Mouse (Mus musculus) adrenal gland, postnatal 10 days (tissue): ENCODE measurements at regions not wholly inside any gene's neighbourhood (a gene's known extent, or its start where the extent isn't known, plus 50 kb on each side); places are given as distances from the start of the nearest gene placed in this dataset.
"Not testable (repeated sequence)": the region's sequence is repeated elsewhere in the genome, so short reads cannot be mapped to it uniquely, and the experiment has no call there.

ENCODE experiments used
- DNase-seq: peaks from one replicate; pipeline ENCODE4 v3.0.0; 2021; ENCODE audit warnings: mixed read lengths

- no peak for DNase-seq
These were observed 1471.0 kb downstream of the Kcnt2 start for GRCm38 (mm10) chr1:141716953-141717352.

GRCm38 (mm10) chr1:141717510-141717909 lies 1471.6 kb downstream of the Kcnt2 start:
- DNase-seq = no peak

- DNase-seq = no peak
These were observed 1495.3 kb downstream of the Kcnt2 start for GRCm38 (mm10) chr1:141741299-141741698.

GRCm38 (mm10) chr1:141776059-141776458 lies 1530.1 kb downstream of the Kcnt2 start:
- DNase-seq = no peak

- no peak for DNase-seq
These were observed 1537.4 kb downstream of the Kcnt2 start for GRCm38 (mm10) chr1:141783367-141783766.

- no peak for DNase-seq
These were observed 1567.6 kb downstream of the Kcnt2 start for GRCm38 (mm10) chr1:141813315-141814158.

- DNase-seq = no peak
These were observed 1585.5 kb downstream of the Kcnt2 start for GRCm38 (mm10) chr1:141831444-141831843.

- DNase-seq = no peak
These were observed 1596.6 kb downstream of the Kcnt2 start for GRCm38 (mm10) chr1:141842547-141842946.

- not testable (repeated sequence) for DNase-seq
These were observed 1607.9 kb downstream of the Kcnt2 start for GRCm38 (mm10) chr1:141853841-141854240.

- no peak for DNase-seq
These were observed 1638.4 kb downstream of the Kcnt2 start for GRCm38 (mm10) chr1:141884356-141884755.

- no peak for DNase-seq
These were observed 1652.0 kb downstream of the Kcnt2 start for GRCm38 (mm10) chr1:141897924-141898455.

- DNase-seq = no peak
These were observed 1665.9 kb downstream of the Kcnt2 start for GRCm38 (mm10) chr1:141911714-141912398.

- DNase-seq = no peak
These were observed 1680.2 kb downstream of the Kcnt2 start for GRCm38 (mm10) chr1:141926194-141926593.

- no peak for DNase-seq
These were observed 1680.8 kb downstream of the Kcnt2 start for GRCm38 (mm10) chr1:141926804-141927203.

- DNase-seq = no peak
These were observed 1692.4 kb upstream of the B3galt2 start for GRCm38 (mm10) chr1:141948055-141948454.

- DNase-seq = no peak
These were observed 1686.1 kb upstream of the B3galt2 start for GRCm38 (mm10) chr1:141954323-141954867.

- DNase-seq = peak; percentile 53
These were observed 1678.7 kb upstream of the B3galt2 start for GRCm38 (mm10) chr1:141961743-141962142.

GRCm38 (mm10) chr1:141968133-141968532 lies 1672.3 kb upstream of the B3galt2 start:
- no peak for DNase-seq

GRCm38 (mm10) chr1:141974329-141974728 lies 1666.1 kb upstream of the B3galt2 start:
- DNase-seq = no peak

- no peak for DNase-seq
These were observed 1640.7 kb upstream of the B3galt2 start for GRCm38 (mm10) chr1:141999769-142000168.

GRCm38 (mm10) chr1:142000335-142000734 lies 1640.1 kb upstream of the B3galt2 start:
- DNase-seq = no peak

GRCm38 (mm10) chr1:142006316-142006715 lies 1634.1 kb upstream of the B3galt2 start:
- DNase-seq = no peak

- no peak for DNase-seq
These were observed 1597.7 kb upstream of the B3galt2 start for GRCm38 (mm10) chr1:142042751-142043150.
